Mouse (Mus musculus) ES-E14 (cell line): ENCODE measurements around the gene 2310011J03Rik. TPM values are rescaled to one million over a fixed set of nuclear protein-coding genes. Genes with fewer than 3 reads are reported as not detected.

Experiments used
- DNase-seq: peaks from one replicate; pipeline ENCODE4 v3.0.0-alpha.2; 2013; ENCODE audit warnings: low read depth, low spot score
- H3K27ac ChIP-seq: 2 replicates; pipeline ENCODE4 v1.5.1; 2012; ENCODE audit warnings: low read depth, mild to moderate bottlenecking, low read length, moderate library complexity, mixed read lengths; ENCODE audit not compliant: poor library complexity, insufficient read depth, severe bottlenecking
- H3K36me3 ChIP-seq: 2 replicates; pipeline ENCODE4 v1.6.1; 2012; ENCODE audit warnings: mild to moderate bottlenecking, low read length, moderate library complexity, mixed read lengths; ENCODE audit not compliant: control insufficient read depth, poor library complexity, insufficient read depth, severe bottlenecking
- H3K4me1 ChIP-seq, 2 experiments: fragments of 150-350 bp in 1 of 2; sonication (generic) in 1 of 2; 2 replicates each; pipeline ENCODE4 v1.6.1; 2012; ENCODE audit warnings: low read length in 2 of 2, mild to moderate bottlenecking in 1 of 2, mixed read lengths in 1 of 2; ENCODE audit not compliant: control insufficient read depth in 2 of 2, insufficient read depth in 2 of 2, poor library complexity in 1 of 2
- H3K4me3 ChIP-seq, 2 experiments: fragments of 150-350 bp in 1 of 2; sonication (generic) in 1 of 2; 2 replicates each; pipeline ENCODE4 v1.5.1; 2012; ENCODE audit warnings: low read length in 2 of 2, low read depth in 1 of 2, mild to moderate bottlenecking in 1 of 2, mixed read lengths in 1 of 2; ENCODE audit not compliant: insufficient read depth in 1 of 2, poor library complexity in 1 of 2, severe bottlenecking in 1 of 2
- H3K9ac ChIP-seq: 2 replicates; pipeline ENCODE4 v1.6.1; 2012; ENCODE audit warnings: low read depth, mild to moderate bottlenecking, low read length, mixed read lengths; ENCODE audit not compliant: poor library complexity, insufficient read depth, severe bottlenecking
- H3K9me3 ChIP-seq: fragments of 150-350 bp; sonication (generic); 2 replicates; pipeline ENCODE4 v1.6.1; 2012; ENCODE audit warnings: low read depth, mild to moderate bottlenecking, low read length; ENCODE audit not compliant: control insufficient read depth, insufficient read depth
- CHD2 ChIP-seq: IDR thresholded peaks from 2 replicates; pipeline ENCODE4 v1.6.1; 2014; ENCODE audit warnings: mild to moderate bottlenecking, low read depth, low read length, inconsistent platforms
- HCFC1 ChIP-seq: IDR thresholded peaks from 2 replicates; pipeline ENCODE4 v1.6.1; 2012; ENCODE audit warnings: low read length, inconsistent platforms, borderline replicate concordance; ENCODE audit not compliant: insufficient read depth
- MAFK ChIP-seq: IDR thresholded peaks from 2 replicates; pipeline ENCODE4 v1.6.1; 2014; ENCODE audit warnings: mild to moderate bottlenecking, low read depth, low read length, inconsistent platforms; ENCODE audit not compliant: insufficient read depth
- ZC3H11A ChIP-seq: IDR thresholded peaks from 2 replicates; pipeline ENCODE4 v1.6.1; 2012; ENCODE audit warnings: low read depth, mild to moderate bottlenecking, inconsistent platforms, low read length, borderline replicate concordance
- ZNF384 ChIP-seq: IDR thresholded peaks from 2 replicates; pipeline ENCODE4 v1.6.1; 2012; ENCODE audit warnings: low read depth, low read length, inconsistent platforms
- in situ Hi-C, 2 experiments: fragments of 600-800 bp; cut with MboI; formaldehyde crosslinking; loops; one replicate each; pipeline ENCODE4 v1.15.1; 2025; ENCODE audit warnings: low sequenced_read_pairs in 2 of 2, inconsistent platforms in 1 of 2; ENCODE audit not compliant: unreplicated experiment in 2 of 2
- total RNA-seq: library from RNA; depleted of rRNA; stranded (reverse); fragments of 300-350 nt; gene quantifications from 2 replicates; pipeline ENCODE4 v1.2.3, GENCODE M21; 2012

Gene 2310011J03Rik
- total RNA-seq, 1 experiment: 33.4 TPM

DNA sequence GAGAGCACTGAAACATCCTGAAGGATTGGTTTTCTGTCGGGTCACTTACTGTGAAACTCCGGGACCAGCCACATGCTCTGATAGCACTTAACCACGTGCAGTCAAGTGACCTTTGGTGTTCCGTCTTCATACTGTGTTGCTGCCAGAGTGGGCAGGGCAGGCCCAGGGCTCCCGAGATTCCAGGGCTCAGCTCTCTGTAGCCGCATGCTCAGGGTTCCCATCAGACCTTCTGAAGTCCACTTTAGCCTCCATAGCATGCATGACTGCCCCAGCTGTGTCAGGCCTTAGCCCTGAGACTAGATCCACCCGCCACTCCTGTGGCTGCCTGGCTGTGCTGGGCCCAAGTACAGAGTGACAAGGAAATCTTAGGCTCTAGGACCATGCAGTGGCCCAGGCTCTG, 39.0 kb downstream of the 2310011J03Rik start:
- Histone ChIP-seq H3K9me3 (no peaks in the 10 kb centered on the region), H3K4me1 (peaks cover 0 to 19% of the 10 kb centered on the region in 2 experiments; a peak in 1 of 4 replicates), H3K9ac (no peak overlapping the region; the same call in 1 of the 2 replicates), H3K27ac (no peak overlapping the region), H3K36me3 (peaks cover 85% of the 10 kb centered on the region), H3K4me3 (no peak overlapping the region)
- TF ChIP-seq CHD2 (no peak), ZNF384 (no peak), HCFC1 (no peak)
- in situ Hi-C loops: no loop called here
- DNase-seq: no peak

DNA sequence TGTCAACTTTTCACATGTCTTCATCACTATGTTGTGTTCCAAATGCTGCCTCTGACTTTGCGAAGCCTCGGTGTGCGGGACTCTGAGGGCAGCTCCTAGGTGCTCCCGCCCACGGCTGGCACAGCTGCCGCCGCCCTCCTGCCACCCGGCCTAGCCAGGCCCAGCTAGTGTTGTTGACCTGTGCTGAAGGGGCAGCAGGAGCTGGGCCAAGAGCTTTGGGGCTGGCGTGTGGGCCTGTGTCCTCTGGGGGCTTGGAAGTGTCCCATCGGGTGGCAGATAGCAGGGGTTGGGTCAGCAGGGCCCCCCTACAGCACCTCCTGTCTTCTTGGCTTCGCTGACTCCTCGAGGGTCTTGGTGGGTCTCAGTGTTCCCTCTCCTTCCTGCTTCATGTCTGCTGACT, 41.1 kb downstream of the 2310011J03Rik start:
- Histone ChIP-seq H3K4me3 (no peak overlapping the region), H3K4me1 (peaks cover 0 to 13% of the 10 kb centered on the region in 2 experiments; a peak in 1 of 4 replicates), H3K27ac (no peak overlapping the region), H3K9ac (no peak overlapping the region), H3K9me3 (no peaks in the 10 kb centered on the region), H3K36me3 (peaks cover 82% of the 10 kb centered on the region)
- no peak for DNase-seq
- TF ChIP-seq MAFK: no peak
- TF ChIP-seq ZNF384: no peak
- TF ChIP-seq CHD2: no peak
- in situ Hi-C loops: no loop called here

DNA sequence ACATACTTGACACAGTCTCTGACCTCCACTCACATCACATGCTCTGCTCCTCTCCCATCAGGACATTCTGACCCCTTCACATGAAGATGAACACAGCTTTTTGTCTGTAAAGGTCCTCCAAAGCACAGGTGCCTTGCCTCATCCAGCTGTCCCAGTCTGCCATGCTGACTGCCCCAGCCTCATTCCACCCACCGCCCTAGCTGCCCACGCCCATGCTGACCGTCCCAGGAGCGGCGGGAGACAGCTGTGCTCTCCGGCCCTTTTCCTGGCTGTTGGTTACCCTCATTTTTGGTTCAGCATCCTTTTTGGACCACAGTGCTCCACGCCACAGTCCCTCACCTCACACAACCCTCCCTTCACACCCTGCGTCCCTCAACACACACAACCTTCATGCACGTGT, 41.9 kb downstream of the 2310011J03Rik start:
- in situ Hi-C loops: no loop called here
- Histone ChIP-seq H3K9me3 (no peaks in the 10 kb centered on the region), H3K4me1 (peaks cover 0 to 12% of the 10 kb centered on the region in 2 experiments; a peak in 1 of 4 replicates), H3K4me3 (no peak overlapping the region), H3K9ac (no peak overlapping the region), H3K36me3 (peaks cover 81% of the 10 kb centered on the region), H3K27ac (no peak overlapping the region)
- TF ChIP-seq CHD2 (no peak), ZNF384 (no peak), MAFK (no peak), HCFC1 (no peak), ZC3H11A (no peak)
- no peak for DNase-seq

DNA sequence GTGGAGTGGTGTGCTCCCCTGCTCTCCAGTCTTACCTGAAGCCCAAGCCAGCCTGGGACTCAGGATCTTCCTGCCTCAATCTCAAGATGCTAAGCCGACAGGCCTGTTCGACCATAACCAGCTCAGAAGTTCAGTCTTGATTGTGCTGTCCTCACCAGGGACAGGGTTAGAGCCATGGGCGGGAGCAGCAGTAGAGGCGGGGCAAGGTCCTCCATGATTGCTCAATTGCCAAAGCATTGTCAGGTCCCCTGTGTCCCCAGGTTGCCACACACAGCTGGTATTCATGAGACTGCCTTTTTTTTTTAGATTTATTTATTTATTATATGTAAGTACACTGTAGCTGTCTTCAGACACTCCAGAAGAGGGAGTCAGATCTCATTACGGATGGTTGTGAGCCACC, 44.1 kb downstream of the 2310011J03Rik start:
- Histone ChIP-seq H3K4me1 (peaks cover 0 to 7% of the 10 kb centered on the region in 2 experiments; a peak in 1 of 4 replicates), H3K27ac (no peak overlapping the region), H3K9me3 (no peaks in the 10 kb centered on the region), H3K36me3 (peaks cover 63% of the 10 kb centered on the region), H3K4me3 (no peak overlapping the region), H3K9ac (no peak overlapping the region)
- TF ChIP-seq ZC3H11A (no peak), MAFK (no peak), HCFC1 (no peak), ZNF384 (no peak), CHD2 (no peak)
- in situ Hi-C loops: no loop called here
- no peak for DNase-seq

DNA sequence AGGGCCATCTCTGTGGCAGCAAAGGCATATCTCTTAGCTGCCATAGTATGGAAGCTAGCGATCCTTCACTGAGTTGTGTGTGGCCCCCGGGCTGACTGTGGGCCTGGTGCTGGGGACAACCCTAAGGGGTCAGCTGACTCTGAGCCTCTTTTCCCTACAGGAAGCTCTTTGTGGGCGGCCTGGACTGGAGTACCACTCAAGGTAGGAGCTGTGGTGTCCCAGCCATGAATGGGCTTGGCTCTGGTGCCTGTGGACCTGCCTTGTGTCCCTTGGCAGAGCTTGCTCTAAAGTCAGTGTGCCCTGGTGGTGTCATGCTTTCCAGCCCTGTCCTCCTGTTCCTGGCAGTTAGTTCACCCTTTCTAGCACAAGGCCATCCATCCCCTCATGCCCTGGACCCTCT, 46.5 kb downstream of the 2310011J03Rik start:
- Histone ChIP-seq H3K9me3 (no peaks in the 10 kb centered on the region), H3K9ac (no peak overlapping the region), H3K36me3 (peaks cover 52% of the 10 kb centered on the region), H3K27ac (no peak overlapping the region), H3K4me3 (no peak overlapping the region), H3K4me1 (peaks cover 0 to 9% of the 10 kb centered on the region in 2 experiments; a peak in 1 of 4 replicates)
- no peak for DNase-seq
- TF ChIP-seq HCFC1 (no peak), CHD2 (no peak), ZC3H11A (no peak), MAFK (no peak), ZNF384 (no peak)
- in situ Hi-C loops: no loop called here
